ENCODE assay signal across 8 mouse cellular contexts in the genomic region with DNA sequence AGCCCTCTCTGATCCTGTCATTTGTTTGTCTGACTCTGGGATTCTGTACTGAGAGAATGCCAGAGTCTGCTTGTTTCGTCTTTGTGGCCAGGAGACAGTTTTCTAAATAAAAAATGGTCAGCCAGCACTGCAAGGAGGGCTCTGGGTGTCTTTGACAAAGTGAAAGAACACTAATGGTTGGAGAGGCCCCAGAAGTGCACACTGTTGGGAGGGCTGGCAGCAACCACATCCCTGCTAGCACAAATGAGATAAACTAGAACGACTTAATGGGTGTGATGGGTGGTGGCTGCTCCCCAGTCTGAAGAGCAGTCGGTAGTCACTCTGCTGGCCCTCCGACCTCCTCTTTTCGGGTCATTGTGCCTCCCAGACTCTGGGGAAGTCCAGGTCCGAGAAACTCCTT. TPM values are rescaled to one million over a fixed set of nuclear protein-coding genes. Genes with fewer than 3 reads are reported as not detected.
DNase-seq lines count a peak whose midpoint lies in the region; ATAC-seq and TF ChIP-seq lines count a peak whose summit lies in the region.

No protein-coding gene starts in this region.

- H3K4me3 ChIP-seq in layer of hippocampus, adult 2 months: peak overlapping the region; percentile 27; the same call in 1 of the 2 replicates
- peak overlapping the region; percentile 87 for H3K4me3 ChIP-seq in embryonic facial prominence, embryonic 14.5 days (ENCODE audit: low read depth, low read length)
- H3K4me3 ChIP-seq in intestine, postnatal 0 days (ENCODE audit: low read depth, low read length): peak overlapping the region; percentile 79; the same call in 1 of the 2 replicates
- H3K4me3 ChIP-seq in neural tube, embryonic 11.5 days (ENCODE audit: low read depth, low read length): peak overlapping the region; percentile 100

- peak overlapping the region; percentile 84 for H3K4me2 ChIP-seq in embryonic facial prominence, embryonic 14.5 days (ENCODE audit: low read depth, low read length)
- H3K4me2 ChIP-seq in intestine, postnatal 0 days (replicated peaks; ENCODE audit: low read depth): peak overlapping the region; percentile 99
- H3K4me2 ChIP-seq in neural tube, embryonic 11.5 days (ENCODE audit: low read depth): peak overlapping the region; percentile 83

- no peaks in the 10 kb centered on the region for H3K9me3 ChIP-seq in embryonic facial prominence, embryonic 14.5 days (ENCODE audit: control insufficient read depth, low read length)
- H3K9me3 ChIP-seq in intestine, postnatal 0 days (ENCODE audit: control insufficient read depth): no peaks in the 10 kb centered on the region
- no peaks in the 10 kb centered on the region for H3K9me3 ChIP-seq in neural tube, embryonic 11.5 days (ENCODE audit: control insufficient read depth, low read length)

- no peak for TF ChIP-seq CTCF in layer of hippocampus, adult 2 months (conservative IDR thresholded peaks at IDR 0.05)
- no peak for TF ChIP-seq CTCF in intestine, postnatal 0 days (IDR thresholded peaks at IDR 0.05; ENCODE audit: low read depth)

- H3K27ac ChIP-seq in layer of hippocampus, adult 2 months: peak overlapping the region; percentile 87; the same call in 1 of the 2 replicates
- no peak overlapping the region for H3K27ac ChIP-seq in embryonic facial prominence, embryonic 14.5 days (replicated peaks; ENCODE audit: low read depth, low read length)
- no peak overlapping the region for H3K27ac ChIP-seq in intestine, postnatal 0 days (ENCODE audit: low read depth, low read length)
- H3K27ac ChIP-seq in neural tube, embryonic 11.5 days (ENCODE audit: low read depth, low read length): 0 out of 2 replicates have a peak overlapping the region, but pooled peaks have one; percentile 23

- no peaks in the 10 kb centered on the region for H3K27me3 ChIP-seq in embryonic facial prominence, embryonic 14.5 days (replicated peaks; ENCODE audit: control insufficient read depth, insufficient read depth, low read length)
- H3K27me3 ChIP-seq in intestine, postnatal 0 days (replicated peaks; ENCODE audit: control insufficient read depth, insufficient read depth, low read length): no peaks in the 10 kb centered on the region
- H3K27me3 ChIP-seq in neural tube, embryonic 11.5 days (ENCODE audit: control insufficient read depth, insufficient read depth, low read length): no peaks in the 10 kb centered on the region

- no peak for ATAC-seq in embryonic facial prominence, embryonic 14.5 days (ENCODE audit: low read depth)
- ATAC-seq in intestine, postnatal 0 days: no peak
- ATAC-seq in neural tube, embryonic 11.5 days (ENCODE audit: insufficient read depth, low FRiP score, low TSS enrichment): no peak

- peaks cover 56% of the 10 kb centered on the region for H3K4me1 ChIP-seq in embryonic facial prominence, embryonic 14.5 days (ENCODE audit: control insufficient read depth, insufficient read depth, low read length)
- H3K4me1 ChIP-seq in intestine, postnatal 0 days (replicated peaks; ENCODE audit: control insufficient read depth, insufficient read depth, low read length): peaks cover 17% of the 10 kb centered on the region; the same call in 1 of the 2 replicates
- peaks cover 50% of the 10 kb centered on the region for H3K4me1 ChIP-seq in neural tube, embryonic 11.5 days (ENCODE audit: control insufficient read depth, insufficient read depth, low read length)

- DNase-seq in layer of hippocampus, adult 2 months (ENCODE audit: low spot score in 2 of 2): no peak
- no peak for DNase-seq in layer of hippocampus, postnatal 36 days
- no peak for DNase-seq in embryonic facial prominence, embryonic 14.5 days (ENCODE audit: low spot score)
- DNase-seq in neural tube, embryonic 11.5 days (ENCODE audit: low spot score): no peak
- no peak for DNase-seq in MN1 (ENCODE audit: low spot score)
- DNase-seq in testis, postnatal 10 days (ENCODE audit: low spot score): no peak
- DNase-seq in kidney, adult 9 months: no peak

- WGBS in embryonic facial prominence, embryonic 14.5 days: 19% methylated on average over 6 of the region's 6 CpGs
- WGBS in intestine, postnatal 0 days: 32% methylated on average over 6 of the region's 6 CpGs
- 36% methylated on average over 6 of the region's 6 CpGs for WGBS in neural tube, embryonic 11.5 days

- peaks cover 45% of the 10 kb centered on the region for H3K36me3 ChIP-seq in embryonic facial prominence, embryonic 14.5 days (ENCODE audit: control insufficient read depth, insufficient read depth, low read length)
- H3K36me3 ChIP-seq in intestine, postnatal 0 days (ENCODE audit: control insufficient read depth, insufficient read depth): peaks cover 23% of the 10 kb centered on the region
- H3K36me3 ChIP-seq in neural tube, embryonic 11.5 days (ENCODE audit: control insufficient read depth, insufficient read depth, low read length): peaks cover 14% of the 10 kb centered on the region

- peak overlapping the region; percentile 96 for H3K9ac ChIP-seq in embryonic facial prominence, embryonic 14.5 days (ENCODE audit: low read depth, low read length)
- no peak overlapping the region for H3K9ac ChIP-seq in intestine, postnatal 0 days (ENCODE audit: low read depth, low read length)
- H3K9ac ChIP-seq in neural tube, embryonic 11.5 days (ENCODE audit: low read length): peak overlapping the region; percentile 99

RNA-seq across cellular contexts. Expression of a gene that starts 1.7 kb away (rescaled TPM):
- total RNA-seq in layer of hippocampus, adult 2 months (2021): 10 to 100 TPM; 45.7 to 47.4 TPM
- total RNA-seq in layer of hippocampus, postnatal 36 days (2021): 10 to 100 TPM; 46.9 to 54.4 TPM
- polyA plus RNA-seq in embryonic facial prominence, embryonic 14.5 days (2014; fragmentation: Nextera tagmentation; extraction: Ambion mirVana): 10.3 and 11.2 TPM in 2 replicates
- polyA plus RNA-seq in intestine, postnatal 0 days (2015; fragmentation: Nextera tagmentation; extraction: Ambion mirVana): 2.7 and 2.9 TPM in 2 replicates
- polyA plus RNA-seq in neural tube, embryonic 11.5 days (2014; fragmentation: Nextera tagmentation; extraction: Ambion mirVana): 15.1 and 16.3 TPM in 2 replicates

RNA-seq across cellular contexts. Expression of a gene that starts 36.3 kb away (rescaled TPM):
- total RNA-seq in layer of hippocampus, adult 2 months (2021): 10 to 100 TPM; 30.2 to 31.7 TPM
- 10 to 100 TPM; 31.8 to 36.9 TPM for total RNA-seq in layer of hippocampus, postnatal 36 days (2021)
- 18.8 and 23.5 TPM in 2 replicates for polyA plus RNA-seq in embryonic facial prominence, embryonic 14.5 days (2014; fragmentation: Nextera tagmentation; extraction: Ambion mirVana)
- polyA plus RNA-seq in intestine, postnatal 0 days (2015; fragmentation: Nextera tagmentation; extraction: Ambion mirVana): 11.3 and 12.2 TPM in 2 replicates
- 25.6 and 35.1 TPM in 2 replicates for polyA plus RNA-seq in neural tube, embryonic 11.5 days (2014; fragmentation: Nextera tagmentation; extraction: Ambion mirVana)

Comparison
In these comparisons a context has a peak if more than half of its experiments do, and no peak if none do; other contexts are left out.
1. H3K27ac ChIP-seq: peak in layer of hippocampus, adult 2 months (single experiment) and neural tube, embryonic 11.5 days (single experiment); none in embryonic facial prominence, embryonic 14.5 days (single experiment) and intestine, postnatal 0 days (single experiment).
2. H3K4me3 ChIP-seq: peak in every context shown above with its lines; median percentile 100 in neural tube, embryonic 11.5 days; 87 in embryonic facial prominence, embryonic 14.5 days; 79 in intestine, postnatal 0 days; 27 in layer of hippocampus, adult 2 months.
3. Peak in every context shown above with its lines, with median percentiles within 50 percentile points of each other: H3K4me2 ChIP-seq.